Comparison of ENCODE assay signal across 8 mouse cellular contexts in genomic region chr6:149139471-149139870, GRCm38 (mm10). TPM values are rescaled to one million over a fixed set of nuclear protein-coding genes. Genes with fewer than 3 reads are reported as not detected.
DNase-seq lines count a peak whose midpoint lies in the region; ATAC-seq and TF ChIP-seq lines count a peak whose summit lies in the region.

TSS of gene Etfbkmt (plus strand) at chr6:149139849.

- no peak within 1 kb of the TSS for H3K27ac ChIP-seq in lung, embryonic 14.5 days (ENCODE audit: low read depth)
- no peak within 1 kb of the TSS for H3K27ac ChIP-seq in embryonic facial prominence, embryonic 12.5 days
- peak within 1 kb of the TSS; percentile 80 for H3K27ac ChIP-seq in small intestine, adult 2 months (ENCODE audit: insufficient read depth, low read depth, low read length)
- H3K27ac ChIP-seq in forebrain, embryonic 16.5 days (ENCODE audit: low read length) = no peak within 1 kb of the TSS
- no peak within 1 kb of the TSS for H3K27ac ChIP-seq in thymus, adult 2 months (ENCODE audit: control insufficient read depth, insufficient read depth, low read length)

- no peak for TF ChIP-seq CTCF in lung, embryonic 14.5 days (IDR thresholded peaks at IDR 0.05; ENCODE audit: low read depth)
- no peak for TF ChIP-seq CTCF in small intestine, adult 2 months (IDR thresholded peaks at IDR 0.05; ENCODE audit: extremely low read depth, insufficient read length, insufficient replicate concordance, low read depth, low read length)
- TF ChIP-seq CTCF in thymus, adult 2 months (IDR thresholded peaks at IDR 0.05; ENCODE audit: borderline replicate concordance, control insufficient read depth, extremely low read depth, insufficient read depth, low read length, poor library complexity) = no peak

- DNase-seq in lung, embryonic 14.5 days = no peak
- no peak for DNase-seq in lung, postnatal 10 days
- peak; percentile 24 for DNase-seq in induced T-regulatory cell, adult 2 months (ENCODE audit: low read depth)
- no peak for DNase-seq in right cerebral cortex, postnatal 4 days
- no peak for DNase-seq in thymus, adult 2 months

- H3K9me3 ChIP-seq in lung, embryonic 14.5 days (ENCODE audit: low read depth, low read length) = no peaks in the 10 kb centered on the region
- no peaks in the 10 kb centered on the region for H3K9me3 ChIP-seq in embryonic facial prominence, embryonic 12.5 days
- no peaks in the 10 kb centered on the region for H3K9me3 ChIP-seq in forebrain, embryonic 16.5 days (ENCODE audit: control insufficient read depth, low read length)

- H3K27me3 ChIP-seq in lung, embryonic 14.5 days (ENCODE audit: insufficient read depth, low read length) = no peaks in the 10 kb centered on the region
- H3K27me3 ChIP-seq in embryonic facial prominence, embryonic 12.5 days = no peaks in the 10 kb centered on the region
- no peaks in the 10 kb centered on the region for H3K27me3 ChIP-seq in small intestine, adult 2 months (ENCODE audit: control insufficient read depth, insufficient read depth, low read length)
- no peaks in the 10 kb centered on the region for H3K27me3 ChIP-seq in forebrain, embryonic 16.5 days (replicated peaks; ENCODE audit: control insufficient read depth, insufficient read depth, low read length)
- no peaks in the 10 kb centered on the region for H3K27me3 ChIP-seq in thymus, adult 2 months (ENCODE audit: control insufficient read depth, insufficient read depth, low read length)

- no peak within 1 kb of the TSS for H3K4me2 ChIP-seq in lung, embryonic 14.5 days
- no peak within 1 kb of the TSS for H3K4me2 ChIP-seq in embryonic facial prominence, embryonic 12.5 days (replicated peaks)
- H3K4me2 ChIP-seq in forebrain, embryonic 16.5 days (ENCODE audit: low read length) = no peak within 1 kb of the TSS

- H3K4me3 ChIP-seq in lung, embryonic 14.5 days (ENCODE audit: low read depth, low read length) = no peak within 1 kb of the TSS
- no peak within 1 kb of the TSS for H3K4me3 ChIP-seq in embryonic facial prominence, embryonic 12.5 days
- no peak within 1 kb of the TSS for H3K4me3 ChIP-seq in small intestine, adult 2 months (ENCODE audit: low read depth, low read length)
- H3K4me3 ChIP-seq in forebrain, embryonic 16.5 days (replicated peaks; ENCODE audit: low read length) = no peak within 1 kb of the TSS
- no peak within 1 kb of the TSS for H3K4me3 ChIP-seq in thymus, adult 2 months (ENCODE audit: control insufficient read depth, insufficient read depth, low read length)

- 69% methylated on average over 1 of the region's 1 CpGs for WGBS in lung, embryonic 14.5 days
- WGBS in embryonic facial prominence, embryonic 12.5 days = 66% methylated on average over 1 of the region's 1 CpGs
- WGBS in small intestine, adult 2 months = 68% methylated on average over 1 of the region's 1 CpGs
- WGBS in forebrain, embryonic 16.5 days = 78% methylated on average over 1 of the region's 1 CpGs
- WGBS in thymus, adult 2 months = 83% methylated on average over 1 of the region's 1 CpGs

- no peak for TF ChIP-seq POLR2A in small intestine, adult 2 months (IDR thresholded peaks at IDR 0.05; ENCODE audit: low read depth, low read length)
- no peak for TF ChIP-seq POLR2A in thymus, adult 2 months (IDR thresholded peaks at IDR 0.05; ENCODE audit: control insufficient read depth, extremely low read depth, insufficient read depth, low read length, poor library complexity)

- H3K9ac ChIP-seq in lung, embryonic 14.5 days = no peak within 1 kb of the TSS
- H3K9ac ChIP-seq in embryonic facial prominence, embryonic 12.5 days = no peak within 1 kb of the TSS
- no peak within 1 kb of the TSS for H3K9ac ChIP-seq in forebrain, embryonic 16.5 days (replicated peaks; ENCODE audit: low read depth, low read length)

- no peaks in the 10 kb centered on the region for H3K4me1 ChIP-seq in lung, embryonic 14.5 days (ENCODE audit: insufficient read depth)
- H3K4me1 ChIP-seq in embryonic facial prominence, embryonic 12.5 days = 0 out of 2 replicates have a peak, but pooled peaks cover 1% of the 10 kb centered on the region
- peaks cover 7% of the 10 kb centered on the region; the same call in 1 of the 2 replicates for H3K4me1 ChIP-seq in small intestine, adult 2 months (ENCODE audit: control insufficient read depth, insufficient read depth, insufficient read length, low read length)
- H3K4me1 ChIP-seq in forebrain, embryonic 16.5 days (replicated peaks; ENCODE audit: control insufficient read depth, insufficient read depth, low read length) = peaks cover 6% of the 10 kb centered on the region
- no peaks in the 10 kb centered on the region; the same call in 1 of the 2 replicates for H3K4me1 ChIP-seq in thymus, adult 2 months (replicated peaks; ENCODE audit: control insufficient read depth, insufficient read depth, low read length)

- no peaks in the 10 kb centered on the region for H3K36me3 ChIP-seq in lung, embryonic 14.5 days (ENCODE audit: insufficient read depth)
- H3K36me3 ChIP-seq in embryonic facial prominence, embryonic 12.5 days = peaks cover 5% of the 10 kb centered on the region
- H3K36me3 ChIP-seq in small intestine, adult 2 months (ENCODE audit: control insufficient read depth, insufficient read depth, low read length) = peaks cover 6% of the 10 kb centered on the region
- H3K36me3 ChIP-seq in forebrain, embryonic 16.5 days (ENCODE audit: control insufficient read depth, insufficient read depth) = no peaks in the 10 kb centered on the region
- H3K36me3 ChIP-seq in thymus, adult 2 months (ENCODE audit: control insufficient read depth, insufficient read depth, low read length) = no peaks in the 10 kb centered on the region

- ATAC-seq in lung, embryonic 14.5 days (ENCODE audit: insufficient read depth) = no peak
- ATAC-seq in embryonic facial prominence, embryonic 12.5 days (ENCODE audit: insufficient number of reproducible peaks, insufficient read depth, low FRiP score, low TSS enrichment) = no peak
- no peak for ATAC-seq in forebrain, embryonic 16.5 days

RNA-seq across cellular contexts. Expression of gene Etfbkmt, which starts in this region (rescaled TPM):
- polyA plus RNA-seq in lung, embryonic 14.5 days (2014; fragmentation: Nextera tagmentation; extraction: Ambion mirVana) = 13.7 and 15.6 TPM in 2 replicates
- polyA plus RNA-seq in embryonic facial prominence, embryonic 12.5 days (2016; fragmentation: Nextera tagmentation; extraction: Ambion mirVana) = 12.1 and 15.2 TPM in 2 replicates
- 0.80 and 3.4 TPM in 2 replicates for polyA plus RNA-seq in small intestine, adult 2 months (2012; rRNA removed)
- polyA plus RNA-seq in forebrain, embryonic 16.5 days (2015; fragmentation: Nextera tagmentation; extraction: Ambion mirVana) = 7.4 and 7.8 TPM in 2 replicates
- 5.1 and 6.2 TPM in 2 replicates for polyA plus RNA-seq in thymus, adult 2 months (2012; rRNA removed)
